Comparison of ENCODE assay signal across 9 mouse cellular contexts in the genomic region with DNA sequence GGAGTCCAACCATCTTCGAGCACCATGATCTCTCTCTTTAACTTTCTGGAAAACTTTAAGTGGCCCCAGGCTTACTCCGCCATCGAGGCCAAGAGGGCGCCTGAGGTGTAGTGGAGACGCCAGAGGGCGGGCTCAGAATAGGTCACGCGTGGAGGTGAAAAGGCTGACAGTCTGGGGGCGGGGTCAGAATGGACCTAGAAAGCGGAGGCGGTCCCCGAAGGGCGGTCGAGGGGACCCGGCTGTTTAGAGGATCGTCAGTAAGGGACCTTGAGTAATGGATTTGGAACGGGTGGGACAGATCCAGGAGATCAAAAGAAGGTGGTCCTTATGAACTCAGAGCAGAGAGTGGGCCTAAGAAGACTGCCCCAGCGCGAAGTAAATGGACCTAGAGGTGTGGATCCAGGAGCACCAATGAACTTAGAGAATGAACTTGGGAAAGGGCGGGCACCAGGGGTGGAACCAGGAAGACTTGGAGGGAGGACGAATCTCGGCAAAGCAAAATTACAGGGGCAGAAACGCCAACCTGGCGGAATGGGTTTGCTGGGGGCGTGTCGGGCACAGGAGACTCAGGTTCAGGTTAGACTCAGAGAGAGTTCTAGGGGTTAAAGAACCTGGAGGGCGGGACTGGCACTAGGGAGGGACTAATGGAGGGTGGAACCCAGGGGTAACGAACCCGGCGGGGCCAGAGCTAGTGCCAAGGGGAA. TPM values are rescaled to one million over a fixed set of nuclear protein-coding genes. Genes with fewer than 3 reads are reported as not detected.
DNase-seq lines count a peak whose midpoint lies in the region; ATAC-seq and TF ChIP-seq lines count a peak whose summit lies in the region.
"Had no signal": no experiment of that assay in that cellular context is flagged by ENCODE, and none has a peak within 500 bp of the region (broad histone marks: within the 10 kb centered on the region; RNA-seq: fewer than 3 reads in every experiment).

No protein-coding gene starts in this region.

- no peak for TF ChIP-seq POLR2A in cortical plate, adult 2 months (IDR thresholded peaks at IDR 0.05; ENCODE audit: extremely low read depth, insufficient read depth, low read length)
- TF ChIP-seq POLR2A in thymus, adult 2 months (IDR thresholded peaks at IDR 0.05; ENCODE audit: control insufficient read depth, extremely low read depth, insufficient read depth, low read length, poor library complexity), result no peak

- DNase-seq in ES-E14 (ENCODE audit: low read depth, low spot score), result peak; percentile 41
- peak; percentile 92 for DNase-seq in kidney, postnatal 14 days
- no peak for DNase-seq in midbrain, embryonic 10.5 days (ENCODE audit: low spot score)
- peak; percentile 40 for DNase-seq in urinary bladder, postnatal 25 days (ENCODE audit: low spot score)
- DNase-seq in thymus, adult 2 months, result no peak
- DNase-seq in right cerebral cortex, postnatal 14 days, result no peak

- H3K27ac ChIP-seq in ES-E14 (ENCODE audit: insufficient read depth, low read depth, low read length, poor library complexity, severe bottlenecking), result no peak overlapping the region
- no peak overlapping the region for H3K27ac ChIP-seq in cortical plate, adult 2 months (ENCODE audit: insufficient read depth, low read length)
- no peak overlapping the region for H3K27ac ChIP-seq in heart, embryonic 16.5 days (ENCODE audit: low read length)
- H3K27ac ChIP-seq in midbrain, embryonic 10.5 days (replicated peaks), result no peak overlapping the region
- no peak overlapping the region for H3K27ac ChIP-seq in thymus, adult 2 months (ENCODE audit: control insufficient read depth, insufficient read depth, low read length)

- 4% methylated on average over 30 of the region's 30 CpGs for WGBS in heart, embryonic 16.5 days
- 6% methylated on average over 30 of the region's 30 CpGs for WGBS in midbrain, embryonic 10.5 days
- 12% methylated on average over 30 of the region's 30 CpGs for WGBS in thymus, adult 2 months

- H3K27me3 ChIP-seq in heart, embryonic 16.5 days (ENCODE audit: control insufficient read depth, insufficient read depth, low read length), result peaks cover 47% of the 10 kb centered on the region
- peaks cover 77% of the 10 kb centered on the region for H3K27me3 ChIP-seq in midbrain, embryonic 10.5 days (ENCODE audit: low read depth, poor library complexity, severe bottlenecking)
- H3K27me3 ChIP-seq in thymus, adult 2 months (ENCODE audit: control insufficient read depth, insufficient read depth, low read length), result peaks cover 14% of the 10 kb centered on the region

- H3K9me3 ChIP-seq in ES-E14 (ENCODE audit: control insufficient read depth, insufficient read depth, low read depth, low read length), result no peaks in the 10 kb centered on the region
- peaks cover 6% of the 10 kb centered on the region for H3K9me3 ChIP-seq in heart, embryonic 16.5 days (replicated peaks; ENCODE audit: control insufficient read depth, low read length)
- H3K9me3 ChIP-seq in midbrain, embryonic 10.5 days (replicated peaks), result no peaks in the 10 kb centered on the region

- peak; percentile 56 for ATAC-seq in heart, embryonic 16.5 days (replicated peaks; ENCODE audit: extremely low read depth, insufficient read depth, low FRiP score)

- H3K4me1 ChIP-seq in ES-E14 (ENCODE audit: control insufficient read depth in 2 of 2, insufficient read depth in 2 of 2, low read length in 2 of 2, poor library complexity in 1 of 2), result no peaks in the 10 kb centered on the region
- no peaks in the 10 kb centered on the region for H3K4me1 ChIP-seq in cortical plate, adult 2 months (ENCODE audit: control insufficient read depth, insufficient read depth, low read length)
- H3K4me1 ChIP-seq in heart, embryonic 16.5 days (ENCODE audit: control insufficient read depth, insufficient read depth, low read length), result peaks cover 4% of the 10 kb centered on the region; the same call in 1 of the 2 replicates
- peaks cover 19% of the 10 kb centered on the region for H3K4me1 ChIP-seq in midbrain, embryonic 10.5 days
- no peaks in the 10 kb centered on the region; the same call in 1 of the 2 replicates for H3K4me1 ChIP-seq in thymus, adult 2 months (replicated peaks; ENCODE audit: control insufficient read depth, insufficient read depth, low read length)

- 0 out of 2 replicates have a peak overlapping the region, but pooled peaks have one; percentile 41 for H3K9ac ChIP-seq in ES-E14 (ENCODE audit: insufficient read depth, low read depth, low read length, poor library complexity, severe bottlenecking)
- peak overlapping the region; percentile 48 for H3K9ac ChIP-seq in heart, embryonic 16.5 days (ENCODE audit: low read length)

- no peak for TF ChIP-seq CTCF in cortical plate, adult 2 months (IDR thresholded peaks at IDR 0.05; ENCODE audit: extremely low read depth, insufficient read depth, low read length)
- no peak for TF ChIP-seq CTCF in thymus, adult 2 months (IDR thresholded peaks at IDR 0.05; ENCODE audit: borderline replicate concordance, control insufficient read depth, extremely low read depth, insufficient read depth, low read length, poor library complexity)

- H3K36me3 ChIP-seq in ES-E14 (ENCODE audit: control insufficient read depth, insufficient read depth, low read length, poor library complexity, severe bottlenecking), result no peaks in the 10 kb centered on the region
- H3K36me3 ChIP-seq in heart, embryonic 16.5 days (ENCODE audit: control insufficient read depth, insufficient read depth), result no peaks in the 10 kb centered on the region
- H3K36me3 ChIP-seq in midbrain, embryonic 10.5 days, result no peaks in the 10 kb centered on the region
- H3K36me3 ChIP-seq in thymus, adult 2 months (ENCODE audit: control insufficient read depth, insufficient read depth, low read length), result no peaks in the 10 kb centered on the region

- in situ Hi-C loops in ES-E14 (cut with MboI; ENCODE audit: low sequenced_read_pairs in 2 of 2, unreplicated experiment in 2 of 2), result no loop called here

- H3K4me3 ChIP-seq in ES-E14 (ENCODE audit: insufficient read depth in 1 of 2, low read depth in 1 of 2, low read length in 2 of 2, poor library complexity in 1 of 2, severe bottlenecking in 1 of 2), result peak overlapping the region; percentile 64 to 67
- H3K4me3 ChIP-seq in cortical plate, adult 2 months (ENCODE audit: insufficient read depth, low read length), result peak overlapping the region; percentile 75
- H3K4me3 ChIP-seq in heart, embryonic 16.5 days (ENCODE audit: low read length), result peak overlapping the region; percentile 65
- peak overlapping the region; percentile 67 for H3K4me3 ChIP-seq in midbrain, embryonic 10.5 days
- H3K4me3 ChIP-seq in thymus, adult 2 months (ENCODE audit: control insufficient read depth, insufficient read depth, low read length), result no peak overlapping the region

- peak overlapping the region; percentile 97 for H3K4me2 ChIP-seq in heart, embryonic 16.5 days (ENCODE audit: low read depth, low read length)

TF ChIP-seq in ES-E14, 5 proteins besides CTCF, POLR2A, EP300 and RAD21:
- TF ChIP-seq HCFC1 (IDR thresholded peaks at IDR 0.05; ENCODE audit: borderline replicate concordance, insufficient read depth, low read length) (no peak), CHD2 (IDR thresholded peaks at IDR 0.05; ENCODE audit: low read depth, low read length) (no peak), ZNF384 (IDR thresholded peaks at IDR 0.05; ENCODE audit: low read depth, low read length) (no peak), ZC3H11A (IDR thresholded peaks at IDR 0.05; ENCODE audit: borderline replicate concordance, low read depth, low read length) (no peak), MAFK (IDR thresholded peaks at IDR 0.05; ENCODE audit: insufficient read depth, low read depth, low read length) (no peak)

RNA-seq across cellular contexts. Expression of a gene that starts 0.4 kb away (rescaled TPM):
- total RNA-seq in ES-E14 (2012; rRNA removed), result 0.04 and 0.11 TPM in 2 replicates
- polyA plus RNA-seq in cortical plate, adult 2 months (2012; rRNA removed), result 2.4 and 2.5 TPM in 2 replicates
- 0.13 and 0.29 TPM in 2 replicates for polyA plus RNA-seq in heart, embryonic 16.5 days (2015; fragmentation: Nextera tagmentation; extraction: Ambion mirVana)
- polyA plus RNA-seq in midbrain, embryonic 10.5 days (2016; fragmentation: Nextera tagmentation; extraction: Ambion mirVana), result not detected in 2 replicates
- polyA plus RNA-seq in thymus, adult 2 months (2012; rRNA removed), result 0.03 TPM in 2 replicates
- total RNA-seq: neutrophil, adult 5-6 weeks had no signal

RNA-seq across cellular contexts. Expression of a gene that starts 11.7 kb away (rescaled TPM):
- 2.0 and 2.9 TPM in 2 replicates for total RNA-seq in ES-E14 (2012; rRNA removed)
- polyA plus RNA-seq in cortical plate, adult 2 months (2012; rRNA removed), result 54.4 and 57.8 TPM in 2 replicates
- polyA plus RNA-seq in heart, embryonic 16.5 days (2015; fragmentation: Nextera tagmentation; extraction: Ambion mirVana), result 0.15 and 0.22 TPM in 2 replicates
- 0.11 and 0.24 TPM in 2 replicates for polyA plus RNA-seq in midbrain, embryonic 10.5 days (2016; fragmentation: Nextera tagmentation; extraction: Ambion mirVana)
- polyA plus RNA-seq in thymus, adult 2 months (2012; rRNA removed), result 0.19 and 0.34 TPM in 2 replicates
- total RNA-seq: neutrophil, adult 5-6 weeks had no signal

Comparison
In these comparisons a context has a peak if more than half of its experiments do, and no peak if none do; other contexts are left out.
1. DNase-seq: peak in ES-E14 (single experiment), kidney, postnatal 14 days (single experiment) and urinary bladder, postnatal 25 days (single experiment); none in midbrain, embryonic 10.5 days (single experiment), thymus, adult 2 months (single experiment) and right cerebral cortex, postnatal 14 days (single experiment).
2. RNA of a gene that starts 11.7 kb away (polyA plus RNA-seq): 54.4 to 57.8 TPM in cortical plate, adult 2 months; 0.19 to 0.34 TPM in thymus, adult 2 months, 0.15 to 0.22 TPM in heart, embryonic 16.5 days and 0.11 to 0.24 TPM in midbrain, embryonic 10.5 days; every median in the first group is over 10 times any median in the second.